Mouse (Mus musculus) c-Kit-negative CD71-positive TER-119-positive erythroid progenitor cells, embryonic 14.5 days (primary cell): ENCODE results near the gene Plcb3.

Source experiments
- DNase-seq: peaks from one replicate; pipeline ENCODE4 v3.0.0-alpha.2; 2013; ENCODE audit warnings: low read depth, low spot score

Gene Plcb3

DNA sequence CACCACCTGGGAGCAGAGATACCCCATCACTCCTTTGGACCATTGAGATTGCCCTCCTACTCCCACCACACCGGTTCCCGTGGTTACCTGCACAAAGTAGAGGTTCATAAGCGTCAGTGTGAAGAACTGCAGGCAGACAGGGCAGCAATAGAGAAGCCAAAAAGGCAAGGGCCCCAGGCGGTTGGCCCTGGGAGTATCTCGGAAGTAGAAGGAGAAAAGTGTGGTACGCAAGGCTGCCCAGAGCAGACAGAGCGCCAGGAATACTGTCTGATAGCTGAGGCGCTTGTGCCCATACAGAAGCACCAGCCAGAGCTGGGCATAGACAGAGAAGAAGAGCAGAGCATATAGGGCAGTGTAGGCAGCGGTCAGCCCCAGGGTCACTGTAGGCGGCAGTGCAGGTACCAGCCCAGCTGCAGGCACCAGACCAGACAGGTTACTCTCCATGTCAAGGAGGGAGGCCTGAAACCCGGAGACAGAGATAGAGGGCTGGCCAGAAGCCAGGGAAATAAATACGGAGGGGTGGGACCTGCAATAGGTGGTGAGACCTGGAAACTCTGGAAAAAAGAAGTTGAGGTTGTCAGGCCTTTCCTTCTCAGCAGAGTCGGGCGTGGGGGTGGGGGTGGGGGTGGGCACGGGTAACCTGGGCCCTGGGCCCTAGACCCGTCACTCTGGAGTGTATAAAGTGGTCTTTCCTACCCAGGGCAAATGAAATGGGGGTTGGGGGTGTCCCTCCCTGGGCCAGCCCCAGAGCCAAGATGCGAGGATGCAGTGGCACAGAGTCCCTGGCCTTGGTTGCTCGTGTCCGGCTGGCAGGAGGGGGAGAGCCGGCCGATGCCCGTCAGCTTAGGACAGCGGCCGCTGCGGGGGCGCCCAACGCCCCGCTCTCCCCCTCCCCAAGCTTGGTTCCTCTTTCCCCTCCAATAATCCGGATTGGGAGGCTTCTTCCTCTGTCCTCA, 35.6 kb downstream of the Plcb3 start:
- DNase-seq = no peak

DNA sequence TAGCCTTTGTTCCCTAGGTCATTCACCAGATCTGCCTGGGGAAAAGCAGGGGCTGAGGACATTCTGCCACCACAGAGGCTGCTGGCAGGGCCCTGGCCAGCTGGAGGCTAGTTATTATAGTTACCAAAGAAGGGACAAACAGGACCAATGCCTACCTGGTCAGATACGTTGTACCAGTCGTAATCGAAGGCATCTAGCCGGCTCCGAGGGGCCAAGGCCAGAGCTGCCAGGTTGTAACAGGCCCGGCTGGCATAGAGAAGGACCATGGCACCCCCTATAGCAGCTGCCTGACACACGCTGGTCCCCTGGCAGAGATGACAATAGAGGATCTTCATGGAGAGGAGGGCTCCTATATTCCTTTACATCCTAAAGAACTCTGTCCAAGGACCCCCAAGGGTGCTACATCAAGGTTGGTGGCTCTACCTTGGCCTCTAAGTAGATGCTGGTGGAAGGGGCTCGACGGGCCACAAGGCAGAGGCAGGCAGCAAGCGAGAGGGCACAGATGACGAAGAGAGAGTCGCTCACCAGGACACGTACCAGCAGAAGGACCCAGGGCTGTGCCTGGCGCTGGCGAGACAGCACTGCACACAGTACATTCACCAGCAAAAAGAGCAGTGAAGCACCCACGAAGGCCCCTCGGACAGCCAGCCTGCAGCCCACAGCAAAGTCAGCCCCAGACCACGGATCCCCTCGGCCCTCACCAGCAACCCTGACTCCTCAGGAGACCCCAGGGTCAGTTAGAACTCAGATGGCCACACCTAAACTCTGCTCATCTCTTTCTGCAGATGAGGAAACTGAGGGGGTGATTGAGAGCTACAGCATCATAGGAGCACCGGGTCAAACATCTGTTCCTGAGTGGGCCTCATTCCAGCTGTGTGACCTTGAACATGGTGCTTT, 36.9 kb downstream of the Plcb3 start:
- DNase-seq = no peak

DNA sequence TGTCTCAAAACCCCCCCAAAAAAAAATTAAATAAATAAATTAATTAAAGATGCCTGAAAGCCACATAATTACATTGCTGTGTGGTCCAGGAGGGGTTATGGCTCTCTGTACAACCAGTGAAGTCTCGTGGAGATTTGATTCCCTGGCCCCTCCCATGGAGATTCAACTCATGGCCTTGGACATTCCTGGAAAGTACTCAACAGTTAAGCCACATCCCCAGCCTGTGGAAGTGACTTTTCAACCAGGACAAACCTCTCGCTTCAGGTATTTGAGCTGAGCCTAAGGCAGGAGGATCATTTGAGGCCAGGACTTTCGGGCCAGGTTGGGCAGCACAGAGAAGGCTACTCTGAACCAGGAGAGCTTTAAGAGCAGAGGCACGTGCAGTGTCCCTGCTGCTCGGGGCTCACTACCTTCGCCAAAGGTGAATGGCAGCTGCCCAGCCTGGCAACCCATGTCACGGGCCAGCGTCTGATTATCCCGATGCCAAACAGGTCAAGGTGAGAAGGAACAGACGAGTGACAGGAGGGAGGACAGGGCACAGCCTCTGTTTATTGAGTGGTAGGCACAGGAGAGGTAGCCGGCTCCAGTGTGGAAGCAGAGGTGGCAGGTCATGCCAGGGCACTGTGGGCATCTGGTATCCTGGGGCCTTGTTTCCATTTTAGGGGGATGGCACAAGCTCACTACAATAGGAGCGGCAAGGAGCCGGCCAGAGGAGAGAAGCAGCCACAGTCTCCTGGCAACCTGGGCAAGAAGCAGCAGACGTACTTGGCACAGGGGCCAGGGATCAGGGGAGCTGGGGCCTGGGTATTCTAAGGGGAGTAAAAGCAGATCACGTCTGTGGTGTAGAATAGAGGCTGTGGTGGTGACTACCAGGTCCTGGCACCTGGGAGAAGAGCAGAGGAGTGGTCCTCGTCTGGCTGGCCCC, 38.5 kb downstream of the Plcb3 start:
- DNase-seq = no peak

DNA sequence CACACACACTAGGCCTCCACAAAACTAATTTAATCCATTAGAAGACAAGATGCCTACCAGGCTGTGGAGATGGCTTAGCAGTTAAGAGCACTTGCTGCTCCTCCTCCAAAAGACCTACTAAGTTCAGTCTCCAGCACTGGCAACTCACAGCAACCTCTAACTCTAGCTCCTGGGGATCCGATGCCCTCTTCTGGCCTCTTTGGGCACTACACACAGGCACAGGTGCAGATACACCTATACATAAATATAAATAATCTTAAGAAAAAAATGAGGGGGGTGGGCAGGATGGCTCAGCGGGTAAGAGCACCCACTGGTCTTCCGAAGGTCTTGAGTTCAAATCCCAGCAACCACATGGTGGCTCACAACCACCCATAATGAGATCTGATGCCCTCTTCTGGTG, 40.0 kb downstream of the Plcb3 start:
- no peak for DNase-seq

- no peak for DNase-seq
These were observed 41.9 kb downstream of the Plcb3 start, which contains the start of gene Kcnk4 for GRCm38 (mm10) chr19:6934195-6934977. Gene Kcnk4, minus strand, starts transcription at chr19:6934515.

DNA sequence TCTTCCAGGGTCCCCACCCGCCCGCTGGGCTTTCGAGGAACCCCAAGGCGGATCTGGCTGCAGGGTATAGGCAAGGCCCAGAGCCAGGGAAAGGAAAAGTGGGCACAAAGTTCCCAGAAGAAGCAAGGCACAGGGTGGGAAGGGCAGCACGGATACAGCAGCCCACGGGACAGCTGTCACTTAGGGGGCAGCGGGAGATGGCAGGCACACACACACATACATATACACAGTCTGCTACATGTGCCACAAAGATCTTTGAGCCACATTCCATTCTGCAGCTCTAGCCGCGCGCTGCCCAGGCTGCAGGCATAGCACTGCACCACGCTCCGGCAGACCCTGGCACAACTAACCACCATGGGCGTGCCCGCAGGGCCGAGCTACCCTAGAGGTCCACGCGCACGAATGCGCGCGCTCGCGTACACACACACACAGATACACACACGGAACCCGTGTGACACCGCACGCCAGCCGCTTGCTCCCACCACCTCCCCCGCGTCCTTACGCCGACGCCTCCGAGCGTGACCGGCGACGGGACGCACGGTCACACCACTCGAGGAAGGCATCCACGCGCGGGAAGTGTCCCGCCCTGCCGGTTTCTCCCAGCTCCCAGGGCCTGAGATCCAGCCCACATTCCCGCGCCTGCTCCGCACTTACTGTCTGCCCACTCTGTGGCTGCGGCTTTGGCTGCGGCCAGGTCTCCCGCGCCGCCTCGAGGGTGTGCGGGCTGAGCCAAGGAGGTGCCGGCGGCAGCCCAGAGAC, 42.7 kb downstream of the Plcb3 start:
- DNase-seq = no peak

DNA sequence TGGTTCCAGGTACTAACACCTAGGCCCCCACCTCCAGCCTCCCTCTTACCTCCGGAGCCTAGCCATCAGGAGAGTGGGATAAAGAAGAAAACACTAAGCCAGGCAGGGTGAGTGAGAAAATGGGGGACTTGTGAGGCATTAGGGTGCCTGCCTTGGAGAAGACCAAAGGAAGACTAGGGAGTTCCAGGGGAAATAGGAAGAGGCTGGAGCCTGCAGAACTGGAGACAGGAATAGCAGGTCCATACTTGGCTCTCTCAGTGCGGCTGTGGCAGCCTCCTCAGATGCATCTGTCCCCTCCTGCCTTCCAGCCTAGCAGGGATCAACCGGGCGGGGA, 43.2 kb downstream of the Plcb3 start:
- DNase-seq = no peak

DNA sequence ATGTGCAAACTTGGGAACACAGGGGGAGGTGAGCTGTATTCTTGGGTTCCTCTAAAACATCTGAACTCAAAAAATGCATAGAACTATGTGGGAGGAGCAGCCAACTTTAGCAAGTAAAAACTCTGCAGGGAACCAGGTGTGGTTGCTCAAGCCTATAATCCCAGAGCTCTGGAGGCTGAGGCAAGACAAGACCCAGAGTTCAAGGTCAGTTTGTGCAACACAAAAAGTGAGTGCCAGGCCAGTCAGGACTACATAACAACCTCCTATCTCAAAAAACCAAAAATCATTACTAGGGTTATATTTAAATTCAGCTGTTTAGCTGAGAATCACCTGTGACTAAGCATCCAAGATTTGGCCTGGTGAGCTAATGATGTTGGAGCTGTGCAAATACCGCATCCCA, 44.3 kb downstream of the Plcb3 start:
- DNase-seq = no peak

DNA sequence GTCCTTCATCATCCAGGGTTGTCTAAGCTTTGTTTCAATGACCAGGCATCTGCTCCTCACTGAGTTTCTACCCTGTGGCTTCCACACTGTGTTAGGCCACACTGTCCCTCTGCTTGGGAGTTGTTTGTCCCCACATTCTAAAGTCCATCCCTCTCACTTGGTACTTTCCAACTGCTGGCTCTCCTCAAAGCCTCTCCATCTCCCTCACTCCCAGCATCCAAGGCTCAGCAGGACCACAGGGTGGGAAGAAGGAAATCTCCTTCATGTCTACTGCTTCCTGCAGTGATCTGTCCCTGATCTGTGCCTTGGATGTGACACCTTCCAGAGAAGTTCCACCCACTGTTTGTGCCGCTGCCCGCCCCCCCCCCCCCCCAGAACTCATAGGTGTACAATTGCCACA, 45.3 kb downstream of the Plcb3 start:
- DNase-seq = no peak

GRCm38 (mm10) chr19:6928080-6928479, 48.2 kb downstream of the Plcb3 start:
- no peak for DNase-seq

DNA sequence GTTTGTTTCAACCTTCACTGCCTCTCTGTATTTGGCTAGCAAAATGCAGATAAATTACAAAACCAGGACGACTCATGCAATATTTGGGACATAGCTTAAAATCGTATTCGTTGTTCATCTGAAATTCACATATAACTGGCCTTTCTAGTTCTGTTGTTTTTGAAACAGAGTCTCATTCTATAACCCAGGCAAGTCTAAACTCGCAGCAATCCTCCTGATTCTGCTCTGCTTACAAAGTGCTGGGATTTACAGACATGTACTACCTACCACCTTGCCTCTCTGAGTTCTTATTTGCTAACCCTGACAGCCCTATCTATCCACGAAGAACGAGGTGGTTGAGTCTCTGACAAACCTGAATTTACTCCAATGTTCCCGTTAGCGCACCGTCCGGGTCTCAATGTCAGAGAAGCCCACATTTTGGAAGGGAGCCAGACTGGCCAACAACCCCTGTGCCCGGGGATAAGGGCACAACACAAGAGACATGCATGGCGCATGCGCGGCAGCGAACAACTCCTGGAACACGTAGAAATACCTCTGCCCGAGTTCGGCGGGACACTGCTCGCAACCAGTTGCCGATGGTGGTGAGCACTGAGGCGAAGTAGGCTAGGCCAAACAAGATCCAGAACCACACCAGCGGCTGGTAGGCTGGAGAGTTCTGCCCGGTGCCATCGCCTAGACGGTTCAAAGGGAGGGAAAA, 49.6 kb downstream of the Plcb3 start:
- no peak for DNase-seq

DNA sequence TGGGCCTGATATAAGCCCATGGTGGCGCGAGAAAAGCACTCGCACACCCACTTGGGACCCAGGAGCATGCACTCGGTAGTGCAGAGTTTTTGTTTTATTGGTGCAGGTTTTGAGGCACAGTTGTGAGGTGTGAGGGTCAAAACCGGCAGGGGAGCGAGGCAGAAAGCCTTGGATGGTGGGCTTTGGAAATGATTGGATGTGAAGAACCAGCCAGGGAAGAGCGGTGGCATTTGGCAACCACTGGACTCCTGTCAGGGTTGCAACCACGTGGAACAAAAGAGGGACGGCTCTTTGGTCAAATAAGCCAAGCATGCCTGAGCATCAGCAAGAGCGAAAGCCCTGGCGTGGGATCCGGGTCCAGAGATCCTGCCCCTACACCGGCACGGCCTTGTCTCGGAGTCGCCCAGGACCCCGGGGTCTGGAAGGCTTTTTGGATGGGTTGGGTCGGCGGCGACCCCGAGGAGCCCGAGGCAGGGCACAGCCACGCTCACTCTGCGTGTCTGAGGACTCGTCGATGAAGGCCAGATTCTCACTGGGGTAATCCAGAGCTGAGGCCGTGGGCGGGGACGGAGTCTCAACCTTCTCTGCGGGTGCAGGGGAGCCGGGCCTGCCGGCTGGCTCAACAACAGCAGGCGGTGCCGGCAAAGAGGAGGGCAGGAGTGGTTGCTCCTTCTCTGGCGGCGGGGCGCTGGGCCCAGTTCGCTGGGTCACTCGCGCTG, 50.5 kb downstream of the Plcb3 start:
- DNase-seq = no peak

DNA sequence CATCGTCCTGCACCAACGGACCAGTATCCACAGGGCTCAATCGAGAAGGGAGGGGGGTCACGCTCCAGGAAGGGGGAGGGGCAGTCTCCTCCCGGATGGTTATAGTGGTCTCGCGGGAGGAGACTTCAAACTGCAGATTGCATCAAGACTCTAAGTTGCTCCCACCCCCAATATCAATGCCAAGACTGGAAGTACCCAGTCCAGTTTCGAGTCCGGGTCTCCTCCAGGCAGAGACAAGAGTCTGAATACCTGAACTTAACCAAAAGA, 51.0 kb downstream of the Plcb3 start, which contains the start of gene Catsperz:
Catsperz (minus strand) TSS at position 74 of the 267 bp plus-strand sequence.
- no peak for DNase-seq

GRCm38 (mm10) chr19:6924461-6925306, 51.6 kb downstream of the Plcb3 start:
- DNase-seq = no peak

- no peak for DNase-seq
These were observed 53.2 kb downstream of the Plcb3 start for GRCm38 (mm10) chr19:6922901-6923735.

DNA sequence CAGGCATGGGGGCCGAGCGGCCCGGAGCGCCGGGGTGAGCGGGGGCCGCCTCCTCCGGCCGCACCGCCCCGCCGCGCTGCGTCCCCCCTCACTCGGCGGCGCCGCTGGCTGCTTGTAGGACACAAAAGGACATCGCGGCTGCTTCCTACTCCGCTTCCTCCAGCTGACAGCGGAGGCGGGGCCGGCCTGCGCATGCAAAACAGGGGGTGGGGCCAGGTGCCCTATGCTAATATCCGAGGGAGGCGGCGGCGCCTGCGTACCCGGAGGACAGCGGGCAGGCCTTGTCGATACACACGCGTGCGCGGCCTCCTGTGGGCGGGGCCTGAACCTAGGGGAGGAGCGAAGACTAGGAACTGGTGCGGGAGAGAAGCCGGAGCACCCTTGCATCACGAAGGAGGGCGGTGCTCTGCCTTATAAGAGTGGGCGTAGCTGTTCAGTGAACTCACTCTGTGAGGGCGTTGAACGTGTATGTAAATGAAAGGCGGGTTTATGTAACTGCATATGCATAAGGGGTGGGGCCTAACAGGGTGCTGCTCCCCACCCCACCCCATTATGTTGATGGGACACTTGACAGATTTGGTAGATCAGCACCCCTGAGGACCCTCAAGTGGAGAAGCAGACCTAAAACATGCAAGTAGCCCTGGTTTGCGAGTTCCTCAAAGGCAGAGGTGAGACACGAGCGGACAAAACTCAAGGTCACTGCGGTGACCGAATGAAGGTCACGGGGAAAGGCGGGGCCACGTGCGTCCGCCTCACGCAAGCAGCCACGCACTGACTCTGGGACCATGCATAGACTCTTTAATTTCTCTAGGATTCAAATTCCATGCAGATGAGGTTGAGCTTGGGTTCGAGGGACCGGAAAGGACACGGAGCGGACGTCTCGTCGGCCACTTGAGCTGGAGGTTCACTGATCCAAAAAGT, 54.4 kb downstream of the Plcb3 start, which contains the start of gene Esrra:
Esrra (minus strand) TSS at position 167 of the 921 bp plus-strand sequence.
- DNase-seq = peak; percentile 99
